ENCODE assay signal across 8 mouse cellular contexts in genomic region chr1:105115391-105115790, GRCm38 (mm10).
"Had no signal": no experiment of that assay in that cellular context is flagged by ENCODE, and none has a peak within 500 bp of the region (broad histone marks: within the 10 kb centered on the region; RNA-seq: fewer than 3 reads in every experiment).

No protein-coding gene starts in this region.

- H3K4me1 ChIP-seq: limb, embryonic 10.5 days had no signal

- H3K9ac ChIP-seq: midbrain, embryonic 13.5 days had no signal

- H3K9me3 ChIP-seq: limb, embryonic 10.5 days; midbrain, embryonic 13.5 days had no signal

- H3K4me3 ChIP-seq: left cerebral cortex, adult 2 months; limb, embryonic 10.5 days; midbrain, embryonic 13.5 days had no signal

- DNase-seq: lung, adult 2 months; lung, postnatal 36 days; right cerebral cortex, postnatal 14 days; thymus, postnatal 36 days had no signal

- ATAC-seq: lung, postnatal 0 days; midbrain, embryonic 13.5 days had no signal

- H3K4me2 ChIP-seq: midbrain, embryonic 13.5 days had no signal

- H3K36me3 ChIP-seq: limb, embryonic 10.5 days; midbrain, embryonic 13.5 days had no signal

- H3K27ac ChIP-seq: left cerebral cortex, adult 2 months; limb, embryonic 10.5 days; midbrain, embryonic 13.5 days had no signal

- H3K27me3 ChIP-seq: midbrain, embryonic 13.5 days had no signal
